Mouse (Mus musculus): ENCODE data around the gene Lrba. TPM values are rescaled to one million over a fixed set of nuclear protein-coding genes. Genes with fewer than 3 reads are reported as not detected.

The Lrba gene
- polyA plus RNA-seq, 1 experiment from 2014 or later = 4.8 TPM

GRCm38 (mm10) chr3:86538645-86539554 lies 314.4 kb downstream of the Lrba start:
- WGBS = 23% methylated on average over 13 of the region's 13 CpGs
- H3K4me2 ChIP-seq (replicated peaks) = peak overlapping the region; percentile 38
- no peak overlapping the region for H3K4me3 ChIP-seq

GRCm38 (mm10) chr3:86539555-86540168 lies 315.2 kb downstream of the Lrba start:
- H3K4me2 ChIP-seq (replicated peaks) = peak overlapping the region; percentile 38
- H3K27ac ChIP-seq = peak overlapping the region; percentile 17; the same call in 1 of the 2 replicates
- no peak; the same call in 1 of the 2 replicates for ATAC-seq (ENCODE audit: low FRiP score, low read depth)
- no peak overlapping the region for H3K4me3 ChIP-seq
- H3K4me1 ChIP-seq = peaks cover 15% of the 10 kb centered on the region
- H3K9ac ChIP-seq = 0 out of 2 replicates have a peak overlapping the region, but pooled peaks have one; percentile 18
- 42% methylated on average over 11 of the region's 11 CpGs for WGBS
- H3K27me3 ChIP-seq (replicated peaks) = no peaks in the 10 kb centered on the region
- H3K36me3 ChIP-seq = no peaks in the 10 kb centered on the region
- no peaks in the 10 kb centered on the region for H3K9me3 ChIP-seq

More at GRCm38 (mm10) chr3:86538645-86539554, 314.4 kb downstream of the Lrba start:
- Histone ChIP-seq H3K9me3 (no peaks in the 10 kb centered on the region), H3K9ac (no peak overlapping the region), H3K27ac (peak overlapping the region; percentile 74), H3K4me1 (peaks cover 15% of the 10 kb centered on the region), H3K36me3 (no peaks in the 10 kb centered on the region), H3K27me3 (replicated peaks) (no peaks in the 10 kb centered on the region)
- ATAC-seq (ENCODE audit: low FRiP score, low read depth) = no peak

- H3K36me3 ChIP-seq = no peaks in the 10 kb centered on the region
- H3K27ac ChIP-seq = peak overlapping the region; percentile 60; the same call in 1 of the 2 replicates
- H3K9me3 ChIP-seq = no peaks in the 10 kb centered on the region
- 0 out of 2 replicates have a peak, but pooled peaks cover 3% of the 10 kb centered on the region for H3K27me3 ChIP-seq (replicated peaks)
- H3K9ac ChIP-seq = 0 out of 2 replicates have a peak overlapping the region, but pooled peaks have one; percentile 5
- WGBS = 43% methylated on average over 4 of the region's 4 CpGs
- H3K4me2 ChIP-seq (replicated peaks) = peak overlapping the region; percentile 43
- H3K4me1 ChIP-seq = peaks cover 15% of the 10 kb centered on the region
- no peak overlapping the region for H3K4me3 ChIP-seq
- ATAC-seq (ENCODE audit: low FRiP score, low read depth) = 0 out of 2 replicates have a peak, but pooled peaks have one; percentile 48
These were observed 316.7 kb downstream of the Lrba start for GRCm38 (mm10) chr3:86541074-86541614.

GRCm38 (mm10) chr3:86541863-86542397 lies 317.4 kb downstream of the Lrba start:
- 55% methylated on average over 1 of the region's 1 CpGs for WGBS
- no peak overlapping the region for H3K27ac ChIP-seq
- peak overlapping the region; percentile 26; the same call in 1 of the 2 replicates for H3K9ac ChIP-seq
- no peaks in the 10 kb centered on the region for H3K36me3 ChIP-seq
- no peaks in the 10 kb centered on the region for H3K9me3 ChIP-seq
- peak overlapping the region; percentile 45 for H3K4me2 ChIP-seq (replicated peaks)
- ATAC-seq (ENCODE audit: low FRiP score, low read depth) = no peak
- H3K4me1 ChIP-seq = peaks cover 21% of the 10 kb centered on the region
- H3K4me3 ChIP-seq = no peak overlapping the region
- peaks cover 7% of the 10 kb centered on the region; the same call in 1 of the 2 replicates for H3K27me3 ChIP-seq (replicated peaks)

- WGBS = 23% methylated on average over 3 of the region's 3 CpGs
- Histone ChIP-seq H3K9me3 (no peaks in the 10 kb centered on the region), H3K4me2 (replicated peaks) (peak overlapping the region; percentile 35; the same call in 1 of the 2 replicates), H3K4me1 (peaks cover 24% of the 10 kb centered on the region), H3K27ac (no peak overlapping the region), H3K9ac (peak overlapping the region; percentile 35; the same call in 1 of the 2 replicates), H3K4me3 (peak overlapping the region; percentile 33), H3K27me3 (replicated peaks) (peaks cover 17% of the 10 kb centered on the region; the same call in 1 of the 2 replicates), H3K36me3 (no peaks in the 10 kb centered on the region)
- ATAC-seq (ENCODE audit: low FRiP score, low read depth) = no peak
These were observed 320.3 kb downstream of the Lrba start for GRCm38 (mm10) chr3:86544785-86545184.

GRCm38 (mm10) chr3:86545945-86546344 lies 321.5 kb downstream of the Lrba start:
- Histone ChIP-seq H3K27me3 (replicated peaks) (peaks cover 22% of the 10 kb centered on the region), H3K4me1 (peaks cover 29% of the 10 kb centered on the region), H3K27ac (peak overlapping the region; percentile 96), H3K4me3 (peak overlapping the region; percentile 60), H3K4me2 (replicated peaks) (peak overlapping the region; percentile 84), H3K36me3 (no peaks in the 10 kb centered on the region), H3K9me3 (no peaks in the 10 kb centered on the region), H3K9ac (peak overlapping the region; percentile 89)
- no peak for ATAC-seq (ENCODE audit: low FRiP score, low read depth)
- 20% methylated on average over 5 of the region's 5 CpGs for whole genome bisulfite sequencing

GRCm38 (mm10) chr3:86546471-86547250 lies 322.2 kb downstream of the Lrba start:
- Histone ChIP-seq H3K27me3 (replicated peaks) (peaks cover 25% of the 10 kb centered on the region), H3K4me1 (peaks cover 29% of the 10 kb centered on the region), H3K4me2 (replicated peaks) (peak overlapping the region; percentile 84), H3K4me3 (peak overlapping the region; percentile 60), H3K9ac (peak overlapping the region; percentile 89), H3K9me3 (no peaks in the 10 kb centered on the region), H3K36me3 (no peaks in the 10 kb centered on the region), H3K27ac (peak overlapping the region; percentile 96)
- no peak for ATAC-seq (ENCODE audit: low FRiP score, low read depth)
- WGBS = under 1% methylated on average over 45 of the region's 45 CpGs

GRCm38 (mm10) chr3:86547251-86547791 lies 322.8 kb downstream of the Lrba start:
- H3K27ac ChIP-seq = peak overlapping the region; percentile 96
- peak overlapping the region; percentile 89 for H3K9ac ChIP-seq
- under 1% methylated on average over 42 of the region's 42 CpGs for WGBS
- H3K9me3 ChIP-seq = no peaks in the 10 kb centered on the region
- H3K27me3 ChIP-seq (replicated peaks) = peaks cover 25% of the 10 kb centered on the region
- H3K36me3 ChIP-seq = no peaks in the 10 kb centered on the region
- peak overlapping the region; percentile 60 for H3K4me3 ChIP-seq
- no peak for ATAC-seq (ENCODE audit: low FRiP score, low read depth)
- peaks cover 29% of the 10 kb centered on the region for H3K4me1 ChIP-seq
- H3K4me2 ChIP-seq (replicated peaks) = peak overlapping the region; percentile 84

- Histone ChIP-seq H3K27ac (peak within 1 kb of the TSS; percentile 96), H3K4me2 (replicated peaks) (peak within 1 kb of the TSS; percentile 84), H3K4me1 (peaks cover 29% of the 10 kb centered on the region), H3K4me3 (peak within 1 kb of the TSS; percentile 60), H3K9ac (peak within 1 kb of the TSS; percentile 89), H3K36me3 (no peaks in the 10 kb centered on the region), H3K9me3 (no peaks in the 10 kb centered on the region), H3K27me3 (replicated peaks) (peaks cover 25% of the 10 kb centered on the region)
- under 1% methylated on average over 25 of the region's 25 CpGs for WGBS
- peak; percentile 85 for ATAC-seq (ENCODE audit: low FRiP score, low read depth)
These were observed 323.9 kb downstream of the Lrba start, which contains the start of gene Mab21l2 for GRCm38 (mm10) chr3:86548091-86549015. Gene Mab21l2 (minus strand): TSS chr3:86548629.
